Mouse (Mus musculus): ENCODE measurements around the gene Wdr5. TPM values are rescaled to one million over a fixed set of nuclear protein-coding genes. Genes with fewer than 3 reads are reported as not detected.
"Not testable (repeated sequence)": the region's sequence is repeated elsewhere in the genome, so short reads cannot be mapped to it uniquely, and the experiment has no call there.

The Wdr5 gene
- total RNA-seq, 2 experiments from 2014 or later, result 29.6 to 33.1 TPM

DNA sequence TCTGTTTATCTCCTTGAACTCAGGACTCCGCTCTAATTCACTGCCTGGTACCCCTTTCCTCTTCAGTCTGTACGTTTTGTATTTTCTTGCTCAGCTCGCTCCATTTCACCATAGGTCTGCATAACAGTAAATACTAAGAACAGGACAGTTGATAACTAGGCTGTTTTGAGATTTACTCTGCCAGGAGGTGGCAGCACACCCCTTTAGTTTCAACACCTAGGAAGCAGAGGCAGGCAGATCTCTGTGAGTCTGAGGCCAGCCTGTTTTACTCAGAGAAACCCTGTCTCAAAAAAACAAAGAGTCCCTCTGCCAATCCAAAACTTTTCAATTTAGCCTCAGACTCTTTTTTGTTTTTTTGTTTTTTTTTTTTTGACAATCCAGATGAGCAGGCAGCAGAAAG lies 21.0 kb upstream of the Wdr5 start:
- no peak for DNase-seq (ENCODE audit: low spot score in 2 of 2)

DNA sequence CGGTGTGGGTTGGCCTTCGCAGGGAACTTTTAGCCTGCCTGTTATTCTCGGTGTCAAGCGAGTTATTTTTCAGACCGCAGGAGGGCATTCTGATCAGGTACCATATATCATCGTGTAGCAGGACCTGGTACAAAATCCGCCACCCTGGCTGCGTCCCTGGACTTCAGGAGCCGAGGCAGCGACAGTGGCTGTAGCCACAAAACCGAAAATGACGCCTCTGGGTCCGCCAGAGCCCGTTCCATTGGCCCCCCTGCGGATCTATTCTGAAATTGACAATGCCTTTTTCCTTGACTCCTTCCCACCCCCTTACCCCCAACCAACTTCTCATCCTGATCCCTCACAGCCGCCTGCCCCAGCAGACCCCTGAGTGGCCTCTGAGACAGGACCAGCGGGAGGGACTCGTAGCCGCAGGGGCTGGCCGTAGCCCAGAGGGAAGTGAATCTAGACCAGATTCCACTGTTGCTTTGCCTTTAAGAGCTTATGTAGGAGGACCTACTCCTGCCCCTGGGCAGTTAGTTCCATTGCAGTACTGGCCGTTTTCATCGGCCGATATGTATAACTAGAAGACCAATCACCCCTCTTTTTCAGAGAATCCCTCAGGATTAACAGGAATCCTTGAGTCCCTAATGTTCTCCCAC lies 18.4 kb upstream of the Wdr5 start:
- no peak for DNase-seq (ENCODE audit: low spot score in 2 of 2)

DNA sequence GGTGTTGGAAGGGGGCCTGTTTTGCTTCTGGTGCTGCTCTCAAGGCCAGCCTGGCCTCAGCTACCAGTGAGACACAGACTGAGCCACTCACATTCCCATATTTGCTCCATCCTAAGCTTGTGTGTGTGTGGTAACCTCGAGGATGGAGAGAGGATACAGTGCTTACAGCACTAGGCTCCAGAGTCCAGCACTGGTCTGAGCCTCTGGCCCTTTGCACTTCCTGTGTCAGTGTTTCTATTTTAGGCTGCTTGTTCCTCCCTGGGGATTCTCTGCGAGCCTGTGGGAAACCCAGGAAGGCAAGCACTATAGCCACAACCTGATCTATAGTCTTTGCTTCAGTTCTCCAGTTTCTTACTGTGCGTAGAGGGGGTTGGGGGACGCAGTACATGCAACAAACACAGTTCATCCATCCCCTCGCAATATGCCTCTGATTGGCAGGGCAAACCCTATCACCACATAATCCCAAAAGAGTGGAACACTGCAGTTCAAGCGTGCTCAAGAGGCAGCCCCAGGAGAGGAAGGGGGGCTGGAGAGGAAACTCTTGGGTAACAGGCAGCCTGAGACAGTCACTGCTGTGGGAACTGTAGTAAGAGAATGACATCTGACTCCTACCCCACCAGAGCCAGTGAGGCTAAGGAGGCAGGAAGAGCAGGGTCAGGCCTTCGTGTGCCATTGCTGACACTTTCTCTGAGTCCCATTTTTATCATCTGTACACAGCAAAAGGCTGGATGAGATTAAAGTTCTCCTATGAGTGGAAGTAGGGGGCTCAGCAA lies 10.7 kb upstream of the Wdr5 start:
- DNase-seq (ENCODE audit: low spot score in 2 of 2), result no peak

DNA sequence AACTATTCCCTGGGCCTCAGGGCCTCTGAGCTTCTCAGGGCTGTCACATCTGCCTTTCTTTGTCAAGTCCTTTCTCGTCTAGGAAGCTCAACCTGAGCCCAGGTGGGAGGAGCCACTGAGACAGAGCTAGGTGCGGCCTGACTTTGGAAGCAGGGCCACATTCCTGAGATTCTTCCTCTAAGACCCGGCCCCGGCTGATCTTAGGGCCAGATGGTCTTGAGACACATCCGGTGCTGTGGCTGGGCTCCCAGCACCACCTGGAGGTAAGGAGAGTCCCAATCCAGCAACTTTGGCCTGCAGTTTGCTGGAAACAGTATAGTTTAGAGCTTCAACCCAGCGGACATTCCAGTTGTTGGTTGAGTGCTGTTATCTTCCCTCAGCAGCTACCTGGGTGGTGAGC lies 9.4 kb upstream of the Wdr5 start:
- no peak for DNase-seq (ENCODE audit: low spot score in 2 of 2)

DNA sequence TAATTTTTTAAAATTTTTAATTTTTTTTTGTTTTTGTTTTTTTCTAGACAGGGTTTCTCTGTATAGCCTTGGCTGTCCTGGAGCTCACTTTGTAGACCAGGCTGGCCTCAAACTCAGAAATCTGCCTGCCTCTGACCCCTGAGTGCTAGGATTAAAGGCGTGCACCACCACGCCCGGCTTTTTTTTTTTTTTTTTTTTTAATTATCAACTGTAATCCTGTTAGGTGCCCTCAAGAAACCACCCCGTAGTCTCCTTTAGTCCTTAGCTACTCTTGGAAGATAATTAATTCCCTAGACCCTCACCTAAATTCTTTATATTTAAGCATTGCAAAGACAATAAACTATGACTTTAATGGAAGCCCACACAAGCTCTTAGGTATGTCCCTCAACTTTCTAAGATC lies 8.3 kb upstream of the Wdr5 start:
- not testable (repeated sequence) for DNase-seq (ENCODE audit: low spot score in 2 of 2)

DNA sequence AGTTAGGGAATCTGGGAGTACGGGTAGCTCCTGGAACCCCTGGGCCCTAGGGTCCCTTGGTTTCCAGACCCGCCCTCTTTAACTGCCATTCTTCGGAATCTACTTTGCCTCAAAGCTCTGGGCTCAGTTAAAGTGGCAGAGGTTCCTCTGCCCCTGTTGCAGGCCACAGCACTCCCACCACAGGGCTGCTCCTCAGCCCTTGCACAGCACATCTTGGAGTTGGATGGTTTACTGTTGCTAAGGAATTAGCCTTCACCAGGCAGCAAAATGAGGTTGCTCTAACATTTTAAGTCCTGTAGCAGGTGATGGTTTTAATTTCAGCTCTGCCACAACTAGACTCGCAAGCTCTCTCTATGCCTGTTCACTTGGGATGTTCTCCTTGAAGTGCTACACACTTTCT lies 7.4 kb upstream of the Wdr5 start, which contains the start of gene Brd3:
Gene Brd3 (minus strand): TSS at position 101 of the 400 bp plus-strand sequence.
- no peak for DNase-seq (ENCODE audit: low spot score in 2 of 2)

DNA sequence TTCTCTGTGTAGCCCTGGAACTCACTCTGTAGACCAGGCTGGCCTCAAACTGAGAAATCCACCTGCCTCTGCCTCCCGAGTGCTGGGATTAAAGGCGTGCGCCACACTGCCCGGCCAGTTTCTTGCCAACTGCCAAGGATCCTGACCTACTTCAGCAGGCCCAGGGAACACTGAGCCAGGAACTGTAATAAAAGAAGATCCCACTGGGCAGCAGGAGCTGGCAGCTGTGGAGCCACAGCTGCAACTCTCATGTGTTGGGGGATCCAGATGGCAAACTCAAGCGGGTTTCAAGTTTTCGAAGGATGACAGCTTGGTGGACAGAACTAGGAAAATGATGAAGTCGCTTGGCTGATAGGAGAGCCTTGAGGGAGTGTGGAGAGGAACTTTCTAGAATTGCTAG lies 4.3 kb upstream of the Wdr5 start:
- no peak for DNase-seq (ENCODE audit: low spot score in 2 of 2)

DNA sequence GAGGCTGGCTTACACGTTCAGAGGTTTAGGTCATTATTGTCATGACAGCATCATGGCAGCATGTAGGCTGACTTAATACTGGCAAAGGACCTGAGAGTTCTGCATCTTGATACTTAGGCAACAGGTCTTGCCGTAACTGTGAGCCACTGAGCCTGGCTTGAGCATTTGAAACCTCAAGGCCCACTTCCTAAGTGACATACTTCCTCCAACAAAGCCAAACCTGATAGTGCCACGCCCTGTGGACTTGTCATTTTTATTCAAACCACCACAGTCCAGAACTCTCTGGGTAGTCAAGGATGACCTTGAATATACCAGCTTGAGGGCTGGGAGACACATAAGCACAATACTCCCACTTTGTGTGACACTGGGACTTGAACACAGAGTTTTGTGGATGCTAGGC lies 2.0 kb upstream of the Wdr5 start:
- no peak for DNase-seq (ENCODE audit: low spot score in 2 of 2)

DNA sequence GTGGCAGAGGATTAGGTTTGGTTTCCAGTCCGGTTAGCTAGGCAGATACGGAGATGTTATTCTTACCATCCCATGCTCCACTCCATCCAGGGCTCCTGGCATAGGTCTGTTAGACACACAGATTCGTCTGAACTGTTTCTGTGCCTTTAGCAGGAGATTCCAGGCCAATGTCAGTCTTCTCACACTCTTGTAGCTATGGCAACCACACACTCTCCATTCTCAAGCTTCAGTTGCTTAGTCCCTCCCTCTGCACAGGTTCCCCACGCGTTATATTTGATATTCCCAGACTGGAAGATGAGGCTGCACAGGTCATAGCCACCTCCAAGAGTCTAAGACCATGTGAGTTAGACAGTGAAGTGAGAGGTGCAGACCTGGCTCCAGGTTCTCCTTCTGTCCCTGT lies 1.1 kb upstream of the Wdr5 start:
- DNase-seq (ENCODE audit: low spot score in 2 of 2), result no peak

DNA sequence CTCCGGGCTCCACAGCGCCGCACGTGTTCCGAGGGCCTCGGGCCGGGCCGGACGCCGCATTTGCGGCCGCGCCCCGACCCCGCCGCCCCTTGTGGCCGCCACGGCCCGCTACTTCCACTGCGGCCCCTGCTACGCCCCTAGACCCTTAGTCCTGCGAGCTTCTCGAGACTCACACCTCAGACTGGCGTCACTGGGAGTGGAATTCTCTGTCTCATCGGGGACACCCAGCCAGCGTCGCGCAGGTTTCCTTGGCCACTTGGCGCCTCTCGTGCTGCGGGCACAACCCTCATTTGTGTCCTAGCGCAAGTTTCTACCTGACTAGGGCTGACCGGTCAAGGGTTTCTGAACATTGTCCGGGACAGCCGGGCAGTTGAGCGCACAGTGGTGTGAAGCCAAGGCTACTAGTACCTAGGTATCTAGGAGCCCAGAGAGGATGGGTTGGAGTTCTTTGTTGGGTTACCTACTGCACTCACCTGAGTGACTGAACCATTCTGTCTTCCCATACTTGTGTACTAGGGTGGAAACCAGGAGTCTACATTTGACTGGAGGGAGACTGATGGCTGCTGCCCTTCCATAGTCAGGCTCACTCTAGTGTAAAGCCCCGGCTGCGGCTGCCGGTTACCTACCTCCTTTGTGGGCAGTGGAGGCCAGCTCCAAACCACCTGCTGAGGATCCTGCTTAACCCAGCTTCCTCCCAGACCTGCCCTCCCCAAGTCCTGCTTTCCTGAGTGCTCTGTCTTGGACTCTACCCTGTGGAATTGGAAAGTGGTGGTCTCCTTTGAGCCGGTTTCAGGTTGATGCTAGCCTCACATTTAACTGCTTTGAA lies 597 bp downstream of the Wdr5 start:
- DNase-seq (ENCODE audit: low spot score in 2 of 2), result no peak

DNA sequence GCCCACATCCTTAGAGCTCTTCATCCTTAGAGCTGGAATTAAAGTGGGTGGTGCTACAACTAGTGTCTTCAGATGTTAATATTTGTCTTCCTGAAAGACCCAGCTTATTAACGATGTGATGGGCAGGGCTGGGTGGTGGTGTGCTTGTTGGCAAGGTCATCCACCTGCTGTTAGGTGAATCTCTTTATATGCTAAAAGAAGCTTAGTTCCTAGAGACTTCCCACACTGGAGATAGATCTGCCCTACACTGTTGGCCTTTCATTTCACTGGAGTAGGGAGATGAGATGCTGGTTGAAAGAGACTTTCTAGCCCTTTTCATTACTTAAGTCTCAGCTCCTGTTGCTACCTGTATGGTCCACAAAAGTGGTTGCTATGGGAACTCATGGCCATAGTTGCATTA lies 1.3 kb downstream of the Wdr5 start:
- no peak for DNase-seq (ENCODE audit: low spot score in 2 of 2)

DNA sequence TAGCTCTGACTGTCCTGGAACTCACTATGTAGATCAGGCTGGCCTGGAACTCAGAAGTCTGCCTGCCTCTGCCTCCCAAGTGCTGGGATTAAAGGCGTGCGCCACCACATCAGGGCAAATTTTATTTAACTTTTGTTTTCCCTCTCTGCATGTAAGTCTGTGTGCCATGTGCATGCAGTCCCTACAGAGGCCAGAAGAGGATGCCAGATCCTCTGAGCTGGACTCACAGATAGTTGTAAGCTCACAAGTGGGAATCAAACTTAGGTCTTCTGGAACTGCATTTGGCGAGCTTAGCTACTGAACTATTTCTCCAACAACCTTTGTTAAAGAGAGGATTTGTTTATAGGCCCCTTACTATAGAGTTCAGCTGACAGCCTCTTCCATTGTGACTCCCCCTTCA lies 3.3 kb downstream of the Wdr5 start:
- DNase-seq (ENCODE audit: low spot score in 2 of 2), result no peak

DNA sequence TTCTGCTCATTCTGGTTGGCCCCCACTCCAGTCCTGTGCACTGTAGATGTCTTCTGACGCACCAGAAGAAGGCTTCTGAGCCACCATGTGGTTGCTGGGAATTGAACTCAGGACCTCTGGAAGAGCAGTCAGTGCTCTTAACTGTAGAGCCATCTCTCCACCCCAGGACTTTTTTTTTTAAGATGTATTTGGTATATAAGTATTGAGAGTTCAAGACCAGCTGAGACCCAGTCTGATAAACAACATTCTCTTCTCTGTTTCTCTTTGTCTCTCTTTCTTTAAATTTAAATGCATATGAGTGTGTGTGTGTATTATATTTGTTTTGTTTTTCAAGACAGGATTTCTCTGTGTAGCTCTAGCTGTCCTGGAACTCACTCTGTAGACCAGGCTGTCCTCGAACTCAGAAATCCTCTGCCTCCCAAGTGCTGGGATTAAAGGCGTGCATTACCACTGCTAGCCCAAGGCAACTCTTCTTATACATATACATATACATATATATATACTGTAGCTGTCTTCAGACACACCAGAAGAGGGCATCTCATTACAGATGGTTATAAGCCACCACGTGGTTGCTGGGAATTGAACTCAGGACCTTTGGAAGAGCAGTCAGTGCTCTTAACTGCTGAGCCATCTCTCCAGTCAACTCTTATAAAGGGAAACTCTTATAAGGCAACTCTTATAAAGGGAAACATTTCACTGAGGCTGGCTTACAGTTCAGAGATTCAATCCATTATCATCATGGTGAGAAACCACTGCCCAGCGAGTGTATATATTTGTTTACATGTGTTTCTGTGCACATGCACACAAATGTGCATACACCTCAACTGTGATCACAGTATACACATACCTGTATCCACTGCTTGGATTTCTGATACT lies 23.7 kb downstream of the Wdr5 start:
- DNase-seq (ENCODE audit: low spot score in 2 of 2), result not testable (repeated sequence)

DNA sequence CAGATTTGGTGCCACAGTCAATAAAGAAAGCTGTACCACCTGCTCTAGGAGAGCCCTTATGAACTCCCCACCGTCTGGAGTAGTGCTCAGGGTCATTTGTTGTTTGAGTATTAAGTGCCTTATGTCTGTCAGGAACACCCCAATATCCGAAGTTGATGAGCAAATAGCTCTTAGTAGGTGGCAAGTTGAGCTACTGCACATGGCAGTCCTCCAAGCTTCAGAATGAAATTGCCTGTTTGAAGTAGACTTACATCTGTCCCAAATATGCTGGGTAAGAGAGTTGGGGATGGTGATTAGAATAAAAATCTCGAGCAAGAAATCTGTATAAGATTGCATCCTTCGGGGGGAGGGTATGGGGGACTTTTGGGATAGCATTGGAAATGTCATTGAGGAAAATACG lies 24.4 kb downstream of the Wdr5 start:
- no peak for DNase-seq (ENCODE audit: low spot score in 2 of 2)

DNA sequence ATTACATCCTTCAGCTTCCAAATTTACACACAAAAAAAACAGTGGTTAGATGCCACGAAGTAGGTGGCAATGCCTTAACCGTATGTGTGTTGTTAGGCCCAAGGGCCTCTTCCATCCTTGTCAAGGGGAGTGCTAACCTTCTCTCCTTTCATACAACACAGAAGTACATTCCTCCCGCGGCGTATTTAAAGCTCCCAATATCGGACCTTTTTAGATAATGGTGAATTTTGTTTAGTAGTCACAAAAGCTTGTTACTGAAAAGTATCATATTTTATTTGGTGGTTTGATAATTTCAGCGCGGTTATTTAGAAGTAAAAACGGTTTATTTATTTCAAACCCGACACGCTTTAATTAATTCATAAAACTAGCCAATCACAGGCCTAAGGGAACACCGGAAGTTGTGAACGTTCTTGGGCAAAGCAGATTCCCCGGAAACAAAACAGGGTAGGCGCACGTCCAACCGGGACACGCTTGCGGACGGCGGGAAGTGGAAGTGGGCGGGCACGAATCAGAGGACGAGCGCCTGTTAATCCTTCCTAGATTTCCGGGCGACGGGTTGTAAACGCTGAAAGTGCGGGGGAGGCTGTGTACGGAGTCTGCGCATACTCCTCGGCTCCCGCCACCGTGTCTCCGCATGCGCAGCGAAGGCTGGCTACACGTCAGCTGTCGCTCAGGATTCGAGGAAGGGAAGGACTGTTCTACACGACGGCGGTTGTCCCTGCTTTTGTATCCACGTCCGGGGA lies 25.0 kb downstream of the Wdr5 start:
- DNase-seq (ENCODE audit: low spot score in 2 of 2), result peak; percentile 87

DNA sequence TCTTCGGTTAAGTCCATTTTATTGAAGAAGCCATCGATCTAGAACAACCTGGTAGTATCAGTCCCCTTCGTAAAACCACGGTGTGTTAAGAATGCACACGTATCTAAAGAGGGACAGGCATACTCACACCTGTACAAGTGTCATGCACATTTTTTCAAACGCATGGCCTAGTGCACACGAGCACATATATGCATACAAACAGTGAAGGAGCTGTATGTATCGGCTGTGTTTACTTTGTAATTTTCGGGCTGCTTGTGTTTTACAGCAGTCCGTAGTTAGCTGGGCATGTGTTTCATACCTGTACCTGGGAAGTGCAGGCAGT lies 25.5 kb downstream of the Wdr5 start:
- DNase-seq (ENCODE audit: low spot score in 2 of 2), result no peak

DNA sequence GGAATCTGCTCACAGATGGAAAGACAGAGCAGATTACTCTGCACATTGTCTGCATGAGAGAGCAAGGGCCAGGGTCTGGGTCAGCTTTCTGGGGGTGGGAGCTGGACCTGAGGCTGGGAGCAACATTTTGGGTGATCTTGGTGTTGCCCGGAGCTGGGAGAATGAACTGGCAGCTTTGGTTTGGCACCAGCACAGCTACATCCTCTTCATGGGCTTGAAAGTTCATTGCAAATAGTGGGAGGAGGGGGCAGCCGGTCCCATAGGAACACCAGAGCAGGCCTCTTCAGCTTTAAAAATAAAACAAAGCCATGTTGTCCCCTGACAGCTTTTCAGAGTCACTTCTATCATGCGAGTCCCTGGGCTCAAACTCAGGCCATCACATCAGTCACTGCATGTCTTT lies 26.3 kb downstream of the Wdr5 start:
- no peak for DNase-seq (ENCODE audit: low spot score in 2 of 2)

DNA sequence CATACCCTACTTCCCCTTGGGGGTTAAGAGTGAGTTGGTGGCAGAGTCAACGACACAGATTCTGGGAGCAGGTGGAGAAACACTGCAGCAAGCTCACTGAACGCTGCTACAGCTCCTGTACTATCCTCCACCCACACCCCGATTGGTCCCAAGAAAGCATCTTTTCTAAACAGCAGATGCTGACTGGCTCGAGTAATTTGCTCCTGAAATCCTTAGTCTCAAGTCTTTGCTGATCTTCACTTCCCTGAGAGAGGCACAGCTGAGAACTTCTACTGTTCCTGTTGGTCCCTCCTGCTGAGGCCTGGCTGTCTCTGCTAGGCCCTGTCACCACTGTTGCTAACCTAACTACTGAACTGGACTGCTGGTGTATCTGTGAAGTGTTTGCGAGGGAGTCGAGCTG lies 29.7 kb downstream of the Wdr5 start:
- no peak for DNase-seq (ENCODE audit: low spot score in 2 of 2)

DNA sequence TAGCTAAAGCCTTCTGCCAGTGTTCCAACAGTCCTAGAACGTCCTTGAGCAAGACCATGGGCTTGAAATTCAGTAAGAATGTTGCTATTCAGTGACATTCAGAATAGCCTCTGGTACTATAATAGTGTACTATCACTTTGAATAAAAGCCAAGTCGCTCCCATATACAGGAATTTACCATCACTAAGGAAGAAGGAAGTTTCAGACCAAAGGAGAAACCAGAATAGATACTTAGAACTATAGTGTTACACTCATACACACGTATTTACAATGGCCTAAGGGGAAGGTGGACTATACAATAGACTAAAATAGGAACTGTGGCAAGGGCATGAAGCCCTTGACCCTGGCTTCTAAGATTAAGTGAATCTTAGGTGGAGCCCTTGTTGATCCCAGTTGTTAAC lies 30.6 kb downstream of the Wdr5 start:
- not testable (repeated sequence) for DNase-seq (ENCODE audit: low spot score in 2 of 2)

DNA sequence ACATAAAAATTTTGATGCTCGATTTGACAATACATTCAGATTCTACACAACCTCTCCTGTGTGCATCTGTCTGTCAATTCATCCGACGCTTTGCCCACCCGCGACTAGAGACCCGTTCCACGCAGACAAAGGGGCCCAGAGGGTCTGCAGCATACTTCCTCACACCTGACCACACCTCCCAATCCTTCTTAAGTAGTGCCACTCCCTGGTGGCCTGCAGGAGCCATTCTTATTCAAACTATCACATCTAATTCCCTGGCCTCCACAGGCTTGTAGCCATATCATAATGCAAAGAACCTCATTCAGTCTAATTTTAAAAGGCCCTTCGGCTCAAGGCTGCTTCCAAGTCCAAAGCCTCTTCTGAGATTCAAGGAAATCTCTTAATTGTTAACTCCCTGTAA lies 31.1 kb downstream of the Wdr5 start:
- not testable (repeated sequence) for DNase-seq (ENCODE audit: low spot score in 2 of 2)

DNA sequence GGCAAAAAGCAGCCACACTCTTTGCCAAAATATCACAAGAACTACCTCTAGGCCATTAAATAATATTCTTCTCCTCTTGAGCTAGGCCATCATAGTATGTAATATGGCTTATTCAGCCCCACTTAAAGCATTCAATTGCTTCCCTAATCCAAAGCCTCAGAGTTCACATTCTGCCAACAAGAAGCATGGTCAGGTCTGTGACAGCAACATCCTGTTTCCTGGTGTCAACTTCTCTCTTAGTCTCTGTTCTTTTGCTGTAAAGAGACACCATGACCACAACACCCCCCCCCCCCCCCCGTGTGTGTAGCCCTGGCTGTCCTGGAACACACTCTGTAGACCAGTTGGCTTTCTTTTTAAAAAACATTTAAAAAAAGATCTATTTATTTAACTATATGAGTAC lies 32.4 kb downstream of the Wdr5 start:
- DNase-seq (ENCODE audit: low spot score in 2 of 2), result no peak

All from adrenal gland, adult 18-20 months (tissue).